Comparison of ENCODE assay signal across 7 mouse cellular contexts in genomic region chr17:4996121-4996813, GRCm38 (mm10). TPM values are rescaled to one million over a fixed set of nuclear protein-coding genes. Genes with fewer than 3 reads are reported as not detected.
DNase-seq lines count a peak whose midpoint lies in the region; ATAC-seq and TF ChIP-seq lines count a peak whose summit lies in the region.

No protein-coding gene starts in this region.

- ATAC-seq in embryonic facial prominence, embryonic 11.5 days (replicated peaks; ENCODE audit: insufficient number of reproducible peaks, low FRiP score, low TSS enrichment, low read depth), result peak; percentile 40
- peak; percentile 54 for ATAC-seq in heart, embryonic 12.5 days (ENCODE audit: insufficient number of reproducible peaks, low FRiP score)
- ATAC-seq in megakaryocyte, adult 5-6 weeks (ENCODE audit: poor library complexity, severe bottlenecking), result peak; percentile 20

- H3K9ac ChIP-seq in CH12.LX (ENCODE audit: insufficient read depth, low read depth), result peak overlapping the region; percentile 99
- peak overlapping the region; percentile 100 for H3K9ac ChIP-seq in embryonic facial prominence, embryonic 11.5 days (replicated peaks; ENCODE audit: low read length)
- H3K9ac ChIP-seq in heart, embryonic 12.5 days, result peak overlapping the region; percentile 100

- no peak for TF ChIP-seq RAD21 in CH12.LX (IDR thresholded peaks at IDR 0.05; ENCODE audit: low read depth, low read length)

- DNase-seq in CH12.LX (ENCODE audit: extremely low read depth) (peak; percentile 14), ZHBTc4 (ENCODE audit: low read depth, low spot score) (peak; percentile 31)
- peak; percentile 40 for DNase-seq in embryonic facial prominence, embryonic 11.5 days (ENCODE audit: low spot score)
- DNase-seq in kidney, postnatal 10 days, result peak; percentile 76
- DNase-seq in spleen, postnatal 4 days (ENCODE audit: low spot score in 2 of 2), result peak; percentile 60 to 86

- no peak for TF ChIP-seq EP300 in CH12.LX (IDR thresholded peaks at IDR 0.05; ENCODE audit: low read length)

- TF ChIP-seq CTCF in CH12.LX (conservative IDR thresholded peaks at IDR 0.05 in 1 of 2, IDR thresholded peaks at IDR 0.05 in 1 of 2; ENCODE audit: low read depth in 2 of 2, low read length in 2 of 2), result no peak

- no peak for TF ChIP-seq POLR2A in CH12.LX (IDR thresholded peaks at IDR 0.05; ENCODE audit: low read depth, low read length)

- under 1% methylated on average over 67 of the region's 95 CpGs for WGBS in embryonic facial prominence, embryonic 11.5 days
- WGBS in heart, embryonic 12.5 days, result under 1% methylated on average over 85 of the region's 95 CpGs

- H3K36me3 ChIP-seq in CH12.LX (replicated peaks in 1 of 2; ENCODE audit: control insufficient read depth in 1 of 2, insufficient read depth in 1 of 2, low read length in 1 of 2), result peaks cover 0 to 3% of the 10 kb centered on the region in 2 experiments
- no peaks in the 10 kb centered on the region for H3K36me3 ChIP-seq in embryonic facial prominence, embryonic 11.5 days (replicated peaks; ENCODE audit: control insufficient read depth, insufficient read depth, low read depth, low read length)
- H3K36me3 ChIP-seq in heart, embryonic 12.5 days, result no peaks in the 10 kb centered on the region

- H3K4me3 ChIP-seq in CH12.LX (replicated peaks in 1 of 3; ENCODE audit: low read depth in 2 of 3, low read length in 2 of 3, poor library complexity in 1 of 3), result peak overlapping the region; percentile 64 to 100 (median 81)
- peak overlapping the region; percentile 98 for H3K4me3 ChIP-seq in embryonic facial prominence, embryonic 11.5 days (ENCODE audit: low read depth, low read length)
- H3K4me3 ChIP-seq in heart, embryonic 12.5 days, result peak overlapping the region; percentile 98

- H3K27me3 ChIP-seq in CH12.LX (replicated peaks), result no peaks in the 10 kb centered on the region
- no peaks in the 10 kb centered on the region for H3K27me3 ChIP-seq in embryonic facial prominence, embryonic 11.5 days (ENCODE audit: control insufficient read depth, insufficient read depth, low read length)
- H3K27me3 ChIP-seq in heart, embryonic 12.5 days (replicated peaks), result no peaks in the 10 kb centered on the region

- peak overlapping the region; percentile 97; the same call in 1 of the 2 replicates for H3K27ac ChIP-seq in CH12.LX (ENCODE audit: insufficient read depth, low read depth)
- peak overlapping the region; percentile 100 for H3K27ac ChIP-seq in embryonic facial prominence, embryonic 11.5 days (replicated peaks; ENCODE audit: low read depth, low read length)
- peak overlapping the region; percentile 98 for H3K27ac ChIP-seq in heart, embryonic 12.5 days (ENCODE audit: poor library complexity, severe bottlenecking)

- no peaks in the 10 kb centered on the region for H3K9me3 ChIP-seq in CH12.LX (replicated peaks; ENCODE audit: low read length)
- H3K9me3 ChIP-seq in embryonic facial prominence, embryonic 11.5 days (replicated peaks; ENCODE audit: control insufficient read depth, low read length), result no peaks in the 10 kb centered on the region
- no peaks in the 10 kb centered on the region for H3K9me3 ChIP-seq in heart, embryonic 12.5 days (replicated peaks)

- H3K79me2 ChIP-seq in CH12.LX (replicated peaks; ENCODE audit: control insufficient read depth, extremely low read depth, insufficient read depth, poor library complexity, severe bottlenecking), result peaks cover 18% of the 10 kb centered on the region

- dilution Hi-C loops in CH12.LX (cut with MboI; ENCODE audit: extremely low pct_ligation_motif_present, extremely low pct_unique_long_range_greater_than_20kb, low sequenced_read_pairs), result no loop called here

- H3K4me1 ChIP-seq in CH12.LX (ENCODE audit: control insufficient read depth in 1 of 2, insufficient read depth in 2 of 2), result peaks cover 3 to 25% of the 10 kb centered on the region in 2 experiments
- H3K4me1 ChIP-seq in embryonic facial prominence, embryonic 11.5 days (ENCODE audit: control insufficient read depth, insufficient read depth, low read length), result 0 out of 2 replicates have a peak, but pooled peaks cover 4% of the 10 kb centered on the region
- H3K4me1 ChIP-seq in heart, embryonic 12.5 days (replicated peaks), result peaks cover 16% of the 10 kb centered on the region

- in situ Hi-C loops in CH12.LX (cut with MboI; ENCODE audit: low pct_ligation_motif_present, low pct_unique_long_range_greater_than_20kb, low sequenced_read_pairs), result no loop called here

- 0 out of 2 replicates have a peak overlapping the region, but pooled peaks have one; percentile 77 for H3K4me2 ChIP-seq in CH12.LX (ENCODE audit: insufficient read depth, low read depth, poor library complexity, severe bottlenecking)
- peak overlapping the region; percentile 61 for H3K4me2 ChIP-seq in embryonic facial prominence, embryonic 11.5 days (ENCODE audit: low read depth, low read length)
- peak overlapping the region; percentile 86 for H3K4me2 ChIP-seq in heart, embryonic 12.5 days

TF ChIP-seq in CH12.LX, 34 proteins besides CTCF, POLR2A, EP300 and RAD21:
- peak; percentile 87; the same call in 1 of the 2 replicates for TF ChIP-seq UBTF (IDR thresholded peaks at IDR 0.05; ENCODE audit: low read depth, low read length)
- no peak for TF ChIP-seq MAFK (IDR thresholded peaks at IDR 0.05; ENCODE audit: insufficient replicate concordance, low read length)

RNA-seq across cellular contexts. Expression of gene Arid1b, which starts 2.1 kb away (rescaled TPM):
- 8.8 and 9.7 TPM in 2 replicates for total RNA-seq in CH12.LX (2012; rRNA removed)
- 6.1 and 6.7 TPM in 2 replicates for total RNA-seq in CH12.LX (2014; rRNA removed)
- polyA plus RNA-seq in CH12.LX (2012; ENCODE audit: insufficient read length, low read depth), result 11.3 and 12.4 TPM in 2 replicates
- 12.5 and 12.9 TPM in 2 replicates for polyA plus RNA-seq in embryonic facial prominence, embryonic 11.5 days (2014; fragmentation: Nextera tagmentation; extraction: Ambion mirVana)
- 8.1 and 8.7 TPM in 2 replicates for polyA plus RNA-seq in heart, embryonic 12.5 days (2016; fragmentation: Nextera tagmentation; extraction: Ambion mirVana)
- total RNA-seq in megakaryocyte, adult 5-6 weeks (2015), result 23.0 and 28.1 TPM in 2 replicates
- 15.2 and 19.0 TPM in 2 replicates for total RNA-seq in megakaryocyte, adult 5-6 weeks (2017)

Comparison
In these comparisons a context has a peak if more than half of its experiments do, and no peak if none do; other contexts are left out.
1. Peak in every context shown above with its lines: DNase-seq, ATAC-seq, H3K4me3 ChIP-seq and H3K27ac ChIP-seq.
2. DNase-seq: peak in every context shown above with its lines; median percentile 76 in kidney, postnatal 10 days; 73 in spleen, postnatal 4 days; 40 in embryonic facial prominence, embryonic 11.5 days; 31 in ZHBTc4; 14 in CH12.LX.